Mouse (Mus musculus) midbrain, embryonic 16.5 days (tissue): Measurements from ENCODE around the gene Faf2. TPM values are rescaled to one million over a fixed set of nuclear protein-coding genes. Genes with fewer than 3 reads are reported as not detected.

ENCODE experiments used
- ATAC-seq: fragments of 200-750 bp; cut with Nextera tagmentation; 2 replicates; pipeline ENCODE4 v1.8.0; 2017; ENCODE audit warnings: moderate TSS enrichment
- H3K27ac ChIP-seq: fragments of 300-500 bp; sonication (generic); 2 replicates; pipeline ENCODE4 v1.5.1; 2014; ENCODE audit warnings: mild to moderate bottlenecking, low read length, mixed read lengths
- H3K27me3 ChIP-seq: fragments of 300-500 bp; sonication (generic); 2 replicates; pipeline ENCODE4 v1.6.1; 2014; ENCODE audit warnings: low read depth, low read length, mixed read lengths; ENCODE audit not compliant: control insufficient read depth, insufficient read depth
- H3K36me3 ChIP-seq: fragments of 300-500 bp; sonication (generic); 2 replicates; pipeline ENCODE4 v1.6.1; 2014; ENCODE audit warnings: mild to moderate bottlenecking, low read length, moderate library complexity, mixed read lengths; ENCODE audit not compliant: control insufficient read depth, insufficient read depth
- H3K4me1 ChIP-seq: fragments of 300-500 bp; sonication (generic); 2 replicates; pipeline ENCODE4 v1.6.1; 2014; ENCODE audit warnings: mild to moderate bottlenecking, low read length, mixed read lengths; ENCODE audit not compliant: control insufficient read depth, insufficient read depth
- H3K4me2 ChIP-seq: fragments of 300-500 bp; sonication (generic); 2 replicates; pipeline ENCODE4 v1.6.1; 2014; ENCODE audit warnings: mild to moderate bottlenecking, low read length, mixed read lengths
- H3K4me3 ChIP-seq: fragments of 300-500 bp; sonication (generic); 2 replicates; pipeline ENCODE4 v1.5.1; 2014; ENCODE audit warnings: low read depth, mild to moderate bottlenecking, low read length, moderate library complexity, mixed read lengths
- H3K9ac ChIP-seq: fragments of 300-500 bp; sonication (generic); 2 replicates; pipeline ENCODE4 v1.6.1; 2014; ENCODE audit warnings: low read depth, low read length, mixed read lengths
- H3K9me3 ChIP-seq: fragments of 300-500 bp; sonication (generic); replicated peaks from 2 replicates; pipeline ENCODE4 v1.6.1; 2014; ENCODE audit warnings: mild to moderate bottlenecking, low read length, mixed read lengths; ENCODE audit not compliant: control insufficient read depth, poor library complexity, severe bottlenecking
- WGBS: fragments of 180-500 bp; shearing (Covaris S2); extraction: QIAGEN DNeasy Blood & Tissue Kit; methylation state at CpG from one replicate; pipeline ENCODE4 v1.1.7; 2014; 5-methylcytosine and 5-hydroxymethylcytosine counted together
- polyA plus RNA-seq: library from polyadenylated mRNA; unstranded; fragments of >200 nt; fragmentation: Nextera tagmentation; extraction: Ambion mirVana; gene quantifications from 2 replicates; pipeline ENCODE4 v1.2.1, GENCODE M21; 2015

Faf2 gene
- polyA plus RNA-seq, 1 experiment from 2014 or later: 57.5 TPM

GRCm38 (mm10) chr13:54660877-54661276 lies 39.3 kb downstream of the Faf2 start:
- Histone ChIP-seq H3K4me1 (no peaks in the 10 kb centered on the region), H3K9ac (no peak overlapping the region), H3K9me3 (no peaks in the 10 kb centered on the region), H3K36me3 (peaks cover 40% of the 10 kb centered on the region), H3K4me2 (no peak overlapping the region), H3K4me3 (no peak overlapping the region), H3K27ac (no peak overlapping the region), H3K27me3 (no peaks in the 10 kb centered on the region)
- WGBS: 69% methylated on average over 5 of the region's 5 CpGs
- no peak for ATAC-seq

GRCm38 (mm10) chr13:54661358-54661757 lies 39.8 kb downstream of the Faf2 start:
- Histone ChIP-seq H3K27ac (no peak overlapping the region), H3K4me3 (no peak overlapping the region), H3K9ac (no peak overlapping the region), H3K9me3 (no peaks in the 10 kb centered on the region), H3K27me3 (no peaks in the 10 kb centered on the region), H3K4me1 (no peaks in the 10 kb centered on the region), H3K36me3 (peaks cover 38% of the 10 kb centered on the region), H3K4me2 (no peak overlapping the region)
- WGBS: 88% methylated on average over 12 of the region's 12 CpGs
- no peak for ATAC-seq

DNA sequence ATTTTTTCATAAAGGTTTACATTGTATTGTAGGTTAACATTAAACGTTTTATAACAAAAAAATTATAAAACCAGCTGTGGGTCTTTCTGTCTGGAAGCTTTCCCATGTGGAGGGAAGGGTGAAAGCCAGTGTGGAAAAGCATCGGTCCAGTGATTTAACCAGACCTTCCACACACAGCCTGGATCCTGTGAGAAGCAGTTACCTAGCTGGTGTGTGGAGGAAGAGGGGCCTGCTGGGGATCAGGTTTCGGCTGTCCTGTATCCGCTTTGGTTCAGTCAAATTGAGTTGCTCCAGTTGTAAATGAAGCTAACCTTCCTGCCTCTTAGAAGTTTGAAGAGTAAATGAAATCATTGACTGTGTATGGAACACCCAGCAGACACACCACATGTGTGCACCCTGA lies 42.4 kb downstream of the Faf2 start:
- Histone ChIP-seq H3K4me2 (no peak overlapping the region), H3K9ac (no peak overlapping the region), H3K9me3 (no peaks in the 10 kb centered on the region), H3K36me3 (peaks cover 27% of the 10 kb centered on the region), H3K27me3 (no peaks in the 10 kb centered on the region), H3K27ac (no peak overlapping the region), H3K4me3 (no peak overlapping the region), H3K4me1 (no peaks in the 10 kb centered on the region)
- WGBS: 91% methylated on average over 4 of the region's 4 CpGs
- no peak for ATAC-seq

DNA sequence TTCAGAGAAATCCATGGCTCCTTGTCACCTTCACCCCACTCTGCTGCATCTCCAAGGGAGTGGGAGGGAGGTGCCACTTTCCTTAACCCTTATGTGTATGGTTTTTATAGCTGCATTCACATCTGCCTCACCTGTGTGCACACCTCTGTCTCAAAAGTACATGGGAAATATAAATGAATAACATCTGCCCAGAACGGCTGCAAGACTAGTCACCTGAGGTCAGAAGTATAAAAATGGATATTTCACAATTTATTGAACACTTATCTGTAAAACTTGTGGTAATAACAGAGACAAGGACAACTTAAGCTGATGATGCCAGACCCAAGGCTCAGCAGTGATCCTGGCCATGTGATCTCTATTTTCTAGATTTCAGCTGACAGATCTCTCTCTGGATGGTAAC lies 42.9 kb downstream of the Faf2 start:
- Histone ChIP-seq H3K27me3 (no peaks in the 10 kb centered on the region), H3K4me3 (no peak overlapping the region), H3K27ac (no peak overlapping the region), H3K36me3 (peaks cover 27% of the 10 kb centered on the region), H3K9me3 (no peaks in the 10 kb centered on the region), H3K4me2 (no peak overlapping the region), H3K9ac (no peak overlapping the region), H3K4me1 (no peaks in the 10 kb centered on the region)
- WGBS: 94% methylated on average over 1 of the region's 1 CpGs
- ATAC-seq: no peak

- H3K9ac ChIP-seq: no peak overlapping the region
- H3K4me2 ChIP-seq: no peak overlapping the region
- no peak overlapping the region for H3K4me3 ChIP-seq
- peaks cover 27% of the 10 kb centered on the region for H3K36me3 ChIP-seq
- no peaks in the 10 kb centered on the region for H3K4me1 ChIP-seq
- H3K27ac ChIP-seq: no peak overlapping the region
- H3K9me3 ChIP-seq: no peaks in the 10 kb centered on the region
- ATAC-seq: no peak
- 97% methylated on average over 7 of the region's 7 CpGs for WGBS
- H3K27me3 ChIP-seq: no peaks in the 10 kb centered on the region
Observed at GRCm38 (mm10) chr13:54665062-54665461, 43.5 kb downstream of the Faf2 start.

DNA sequence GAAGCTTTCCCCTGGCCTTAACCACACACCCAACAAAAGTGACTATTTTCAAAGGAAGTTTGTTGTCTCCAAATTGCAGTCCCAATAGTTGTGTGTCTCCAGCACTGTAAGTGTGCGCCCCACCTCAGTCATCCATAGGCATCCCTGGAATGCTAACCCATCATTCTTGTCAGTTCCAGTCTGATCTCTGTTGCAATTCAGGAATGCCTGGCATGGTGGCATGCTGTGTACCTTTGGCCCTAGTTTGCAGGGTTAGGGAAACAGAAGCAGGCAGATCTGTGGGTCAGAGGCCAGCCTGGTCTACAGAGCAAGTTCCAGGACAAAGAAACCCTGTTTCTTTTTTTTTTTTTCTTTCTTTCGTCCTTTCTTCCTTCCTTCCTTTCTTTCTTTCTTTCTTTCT lies 48.9 kb downstream of the Faf2 start:
- no peak for ATAC-seq
- H3K27me3 ChIP-seq: no peaks in the 10 kb centered on the region
- no peaks in the 10 kb centered on the region for H3K9me3 ChIP-seq
- no peak overlapping the region for H3K9ac ChIP-seq
- 0 out of 2 replicates have a peak, but pooled peaks cover 2% of the 10 kb centered on the region for H3K36me3 ChIP-seq
- 70% methylated on average over 2 of the region's 2 CpGs for WGBS
- H3K4me2 ChIP-seq: no peak overlapping the region
- no peaks in the 10 kb centered on the region for H3K4me1 ChIP-seq
- H3K27ac ChIP-seq: no peak overlapping the region
- no peak overlapping the region for H3K4me3 ChIP-seq

- Histone ChIP-seq H3K27ac (no peak overlapping the region), H3K4me2 (no peak overlapping the region), H3K9ac (no peak overlapping the region), H3K9me3 (no peaks in the 10 kb centered on the region), H3K36me3 (peaks cover 20% of the 10 kb centered on the region), H3K4me3 (no peak overlapping the region), H3K27me3 (no peaks in the 10 kb centered on the region), H3K4me1 (no peaks in the 10 kb centered on the region)
- ATAC-seq: no peak
- WGBS: 74% methylated on average over 11 of the region's 11 CpGs
Observed at GRCm38 (mm10) chr13:54675895-54676590, 54.5 kb downstream of the Faf2 start.

DNA sequence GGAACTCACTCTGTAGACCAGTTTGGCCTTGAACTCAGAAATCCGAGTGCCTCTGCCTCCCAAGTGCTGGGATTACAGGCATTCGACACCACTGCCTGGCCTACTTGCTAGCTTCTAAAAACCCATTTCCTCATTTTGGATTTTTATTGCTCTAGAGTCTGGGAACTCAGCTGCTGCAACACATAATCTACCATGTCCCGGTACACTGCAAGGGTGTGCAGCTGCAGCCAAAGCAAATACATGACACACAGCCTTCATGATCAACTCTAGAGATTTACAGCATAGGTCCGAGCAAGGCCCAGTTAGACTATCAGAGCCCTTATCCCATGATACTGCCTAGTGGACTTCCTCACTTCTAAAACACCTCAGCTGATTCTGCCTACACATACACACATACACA lies 56.7 kb downstream of the Faf2 start:
- 82% methylated on average over 4 of the region's 4 CpGs for WGBS
- Histone ChIP-seq H3K4me3 (no peak overlapping the region), H3K27ac (no peak overlapping the region), H3K27me3 (no peaks in the 10 kb centered on the region), H3K4me1 (no peaks in the 10 kb centered on the region), H3K9me3 (no peaks in the 10 kb centered on the region), H3K4me2 (no peak overlapping the region), H3K36me3 (peaks cover 42% of the 10 kb centered on the region), H3K9ac (no peak overlapping the region)
- ATAC-seq: no peak

GRCm38 (mm10) chr13:54680184-54680853 lies 58.7 kb downstream of the Faf2 start:
- Histone ChIP-seq H3K36me3 (peaks cover 45% of the 10 kb centered on the region), H3K9me3 (no peaks in the 10 kb centered on the region), H3K4me3 (no peak overlapping the region), H3K4me1 (peaks cover 14% of the 10 kb centered on the region), H3K4me2 (no peak overlapping the region), H3K9ac (no peak overlapping the region), H3K27ac (no peak overlapping the region), H3K27me3 (no peaks in the 10 kb centered on the region)
- no peak for ATAC-seq
- WGBS: 83% methylated on average over 17 of the region's 17 CpGs
